Mouse (Mus musculus) limb, embryonic 12.5 days (tissue): ENCODE measurements around the gene Trim61. TPM values are rescaled to one million over a fixed set of nuclear protein-coding genes. Genes with fewer than 3 reads are reported as not detected.
"Not testable (repeated sequence)": the region's sequence is repeated elsewhere in the genome, so short reads cannot be mapped to it uniquely, and the experiment has no call there.

Source experiments
- ATAC-seq: fragments of 200-750 bp; cut with Nextera tagmentation; 2 replicates; pipeline ENCODE4 v1.8.0; 2017; ENCODE audit warnings: low read depth, moderate TSS enrichment; ENCODE audit not compliant: insufficient number of reproducible peaks, insufficient read depth, low FRiP score, low TSS enrichment
- H3K27ac ChIP-seq: fragments of 300-500 bp; sonication (generic); 2 replicates; pipeline ENCODE4 v1.5.1; 2016; ENCODE audit warnings: mild to moderate bottlenecking, moderate library complexity
- H3K27me3 ChIP-seq: fragments of 300-500 bp; sonication (generic); 2 replicates; pipeline ENCODE4 v1.6.1; 2016; ENCODE audit warnings: mild to moderate bottlenecking, moderate library complexity
- H3K36me3 ChIP-seq: fragments of 300-500 bp; sonication (generic); 2 replicates; pipeline ENCODE4 v1.6.1; 2016; ENCODE audit warnings: mild to moderate bottlenecking, moderate library complexity
- H3K4me1 ChIP-seq: fragments of 300-500 bp; sonication (generic); replicated peaks from 2 replicates; pipeline ENCODE4 v1.6.1; 2016
- H3K4me2 ChIP-seq: fragments of 300-500 bp; sonication (generic); 2 replicates; pipeline ENCODE4 v1.6.1; 2016; ENCODE audit warnings: mild to moderate bottlenecking, moderate library complexity
- H3K4me3 ChIP-seq: fragments of 300-500 bp; sonication (generic); replicated peaks from 2 replicates; pipeline ENCODE4 v1.5.1; 2016; ENCODE audit warnings: mild to moderate bottlenecking
- H3K9ac ChIP-seq: fragments of 300-500 bp; sonication (generic); replicated peaks from 2 replicates; pipeline ENCODE4 v1.6.1; 2016; ENCODE audit warnings: mild to moderate bottlenecking, moderate library complexity
- H3K9me3 ChIP-seq: fragments of 300-500 bp; sonication (generic); 2 replicates; pipeline ENCODE4 v1.6.1; 2016; ENCODE audit warnings: mild to moderate bottlenecking, moderate library complexity
- WGBS: fragments of 180-500 bp; shearing (Covaris S2); methylation state at CpG from one replicate; pipeline ENCODE4 v1.1.7; 2016; 5-methylcytosine and 5-hydroxymethylcytosine counted together
- polyA plus RNA-seq: library from polyadenylated mRNA; unstranded; fragments of >200 nt; fragmentation: Nextera tagmentation; extraction: Ambion mirVana; gene quantifications from 2 replicates; pipeline ENCODE4 v1.2.1, GENCODE M21; 2016

Gene Trim61
- polyA plus RNA-seq, 1 experiment from 2014 or later: not detected

GRCm38 (mm10) chr8:65046565-65046964 is 28.2 kb upstream of the Trim61 start:
- no peaks in the 10 kb centered on the region for H3K27me3 ChIP-seq
- no peaks in the 10 kb centered on the region for H3K9me3 ChIP-seq
- no peak overlapping the region for H3K27ac ChIP-seq
- no peak overlapping the region for H3K4me3 ChIP-seq
- H3K4me1 ChIP-seq: 0 out of 2 replicates have a peak, but pooled peaks cover 7% of the 10 kb centered on the region
- ATAC-seq: no peak
- WGBS: 54% methylated on average over 5 of the region's 5 CpGs
- no peak overlapping the region for H3K9ac ChIP-seq
- H3K36me3 ChIP-seq: no peaks in the 10 kb centered on the region
- H3K4me2 ChIP-seq: no peak overlapping the region

GRCm38 (mm10) chr8:65037117-65037533 is 18.8 kb upstream of the Trim61 start, which contains the start of gene Apela:
Gene Apela (minus strand): TSS chr8:65037336.
- 0 out of 2 replicates have a peak, but pooled peaks cover 3% of the 10 kb centered on the region for H3K9me3 ChIP-seq
- peak within 1 kb of the TSS; percentile 42 for H3K9ac ChIP-seq
- peak; percentile 71 for ATAC-seq
- H3K27me3 ChIP-seq: no peaks in the 10 kb centered on the region
- WGBS: under 1% methylated on average over 8 of the region's 8 CpGs
- H3K36me3 ChIP-seq: no peaks in the 10 kb centered on the region
- H3K4me2 ChIP-seq: peak within 1 kb of the TSS; percentile 61
- peaks cover 32% of the 10 kb centered on the region for H3K4me1 ChIP-seq
- H3K4me3 ChIP-seq: peak within 1 kb of the TSS; percentile 38
- peak within 1 kb of the TSS; percentile 53 for H3K27ac ChIP-seq

GRCm38 (mm10) chr8:65034136-65034535 is 15.8 kb upstream of the Trim61 start:
- Histone ChIP-seq H3K4me3 (no peak overlapping the region), H3K4me2 (no peak overlapping the region; the same call in 1 of the 2 replicates), H3K9me3 (no peaks in the 10 kb centered on the region), H3K36me3 (no peaks in the 10 kb centered on the region), H3K27me3 (no peaks in the 10 kb centered on the region), H3K27ac (peak overlapping the region; percentile 63), H3K4me1 (peaks cover 46% of the 10 kb centered on the region), H3K9ac (no peak overlapping the region)
- 30% methylated on average over 2 of the region's 2 CpGs for WGBS
- no peak for ATAC-seq

GRCm38 (mm10) chr8:65033056-65033455 is 14.7 kb upstream of the Trim61 start:
- Histone ChIP-seq H3K36me3 (no peaks in the 10 kb centered on the region), H3K9ac (no peak overlapping the region), H3K9me3 (no peaks in the 10 kb centered on the region), H3K4me2 (no peak overlapping the region), H3K4me3 (no peak overlapping the region), H3K4me1 (peaks cover 46% of the 10 kb centered on the region), H3K27ac (no peak overlapping the region), H3K27me3 (no peaks in the 10 kb centered on the region)
- ATAC-seq: no peak
- 84% methylated on average over 13 of the region's 13 CpGs for WGBS

- Histone ChIP-seq H3K27me3 (no peaks in the 10 kb centered on the region), H3K27ac (no peak overlapping the region), H3K9me3 (no peaks in the 10 kb centered on the region), H3K4me1 (peaks cover 39% of the 10 kb centered on the region), H3K36me3 (no peaks in the 10 kb centered on the region), H3K9ac (no peak overlapping the region), H3K4me2 (no peak overlapping the region), H3K4me3 (no peak overlapping the region)
- ATAC-seq: no peak
- WGBS: 93% methylated on average over 1 of the region's 1 CpGs
Observed at GRCm38 (mm10) chr8:65032107-65032506, 13.8 kb upstream of the Trim61 start.

GRCm38 (mm10) chr8:65030735-65031485 is 12.6 kb upstream of the Trim61 start:
- H3K4me2 ChIP-seq: no peak overlapping the region
- 0 out of 2 replicates have a peak, but pooled peaks have one; percentile 49 for ATAC-seq
- H3K9me3 ChIP-seq: no peaks in the 10 kb centered on the region
- peak overlapping the region; percentile 56; the same call in 1 of the 2 replicates for H3K27ac ChIP-seq
- H3K27me3 ChIP-seq: no peaks in the 10 kb centered on the region
- H3K36me3 ChIP-seq: no peaks in the 10 kb centered on the region
- H3K9ac ChIP-seq: no peak overlapping the region
- peaks cover 39% of the 10 kb centered on the region for H3K4me1 ChIP-seq
- no peak overlapping the region for H3K4me3 ChIP-seq
- 57% methylated on average over 4 of the region's 4 CpGs for WGBS

GRCm38 (mm10) chr8:65029776-65030175 is 11.5 kb upstream of the Trim61 start:
- Histone ChIP-seq H3K9ac (no peak overlapping the region), H3K27me3 (no peaks in the 10 kb centered on the region), H3K9me3 (no peaks in the 10 kb centered on the region), H3K4me3 (no peak overlapping the region), H3K4me1 (peaks cover 29% of the 10 kb centered on the region), H3K27ac (no peak overlapping the region), H3K4me2 (no peak overlapping the region), H3K36me3 (no peaks in the 10 kb centered on the region)
- no peak for ATAC-seq
- 51% methylated on average over 4 of the region's 4 CpGs for WGBS

GRCm38 (mm10) chr8:65028959-65029686 is 10.8 kb upstream of the Trim61 start:
- Histone ChIP-seq H3K27me3 (no peaks in the 10 kb centered on the region), H3K36me3 (no peaks in the 10 kb centered on the region), H3K9me3 (no peaks in the 10 kb centered on the region), H3K4me3 (no peak overlapping the region), H3K9ac (no peak overlapping the region), H3K4me1 (peaks cover 23% of the 10 kb centered on the region), H3K4me2 (no peak overlapping the region), H3K27ac (no peak overlapping the region)
- 72% methylated on average over 12 of the region's 12 CpGs for WGBS
- no peak for ATAC-seq

- Histone ChIP-seq H3K9me3 (no peaks in the 10 kb centered on the region), H3K27ac (no peak overlapping the region), H3K9ac (no peak overlapping the region), H3K4me1 (no peaks in the 10 kb centered on the region), H3K4me2 (no peak overlapping the region), H3K4me3 (no peak overlapping the region), H3K27me3 (no peaks in the 10 kb centered on the region), H3K36me3 (no peaks in the 10 kb centered on the region)
- 53% methylated on average over 8 of the region's 8 CpGs for WGBS
- peak; percentile 59 for ATAC-seq
Observed at GRCm38 (mm10) chr8:65022485-65022884, 4.2 kb upstream of the Trim61 start.

GRCm38 (mm10) chr8:65007616-65008015 is 10.7 kb downstream of the Trim61 start:
- 75% methylated on average over 6 of the region's 6 CpGs for WGBS

GRCm38 (mm10) chr8:64998806-64999365 is 19.4 kb downstream of the Trim61 start:
- no peak overlapping the region for H3K4me3 ChIP-seq
- WGBS: 69% methylated on average over 4 of the region's 4 CpGs
- peaks cover 6% of the 10 kb centered on the region; the same call in 1 of the 2 replicates for H3K4me1 ChIP-seq
- H3K4me2 ChIP-seq: no peak overlapping the region
- no peaks in the 10 kb centered on the region for H3K9me3 ChIP-seq
- H3K27me3 ChIP-seq: no peaks in the 10 kb centered on the region
- no peak overlapping the region for H3K9ac ChIP-seq
- no peak overlapping the region for H3K27ac ChIP-seq
- H3K36me3 ChIP-seq: no peaks in the 10 kb centered on the region
- no peak for ATAC-seq

More at GRCm38 (mm10) chr8:65007616-65008015, 10.7 kb downstream of the Trim61 start:
- not testable (repeated sequence) for H3K4me2 ChIP-seq, H3K27me3 ChIP-seq, ATAC-seq, H3K9me3 ChIP-seq, H3K4me3 ChIP-seq, H3K27ac ChIP-seq, H3K4me1 ChIP-seq, H3K36me3 ChIP-seq, H3K9ac ChIP-seq
